Mouse (Mus musculus): ENCODE measurements around the gene Slc25a15. TPM values are rescaled to one million over a fixed set of nuclear protein-coding genes. Genes with fewer than 3 reads are reported as not detected.

Slc25a15 gene
- polyA plus RNA-seq (2014; fragmentation: Illumina TruSeq; extraction: RNeasy Lipid Tissue Mini Kit (QIAGEN cat#74804); ENCODE audit: low read depth, low replicate concordance) = 9.5 TPM

DNA sequence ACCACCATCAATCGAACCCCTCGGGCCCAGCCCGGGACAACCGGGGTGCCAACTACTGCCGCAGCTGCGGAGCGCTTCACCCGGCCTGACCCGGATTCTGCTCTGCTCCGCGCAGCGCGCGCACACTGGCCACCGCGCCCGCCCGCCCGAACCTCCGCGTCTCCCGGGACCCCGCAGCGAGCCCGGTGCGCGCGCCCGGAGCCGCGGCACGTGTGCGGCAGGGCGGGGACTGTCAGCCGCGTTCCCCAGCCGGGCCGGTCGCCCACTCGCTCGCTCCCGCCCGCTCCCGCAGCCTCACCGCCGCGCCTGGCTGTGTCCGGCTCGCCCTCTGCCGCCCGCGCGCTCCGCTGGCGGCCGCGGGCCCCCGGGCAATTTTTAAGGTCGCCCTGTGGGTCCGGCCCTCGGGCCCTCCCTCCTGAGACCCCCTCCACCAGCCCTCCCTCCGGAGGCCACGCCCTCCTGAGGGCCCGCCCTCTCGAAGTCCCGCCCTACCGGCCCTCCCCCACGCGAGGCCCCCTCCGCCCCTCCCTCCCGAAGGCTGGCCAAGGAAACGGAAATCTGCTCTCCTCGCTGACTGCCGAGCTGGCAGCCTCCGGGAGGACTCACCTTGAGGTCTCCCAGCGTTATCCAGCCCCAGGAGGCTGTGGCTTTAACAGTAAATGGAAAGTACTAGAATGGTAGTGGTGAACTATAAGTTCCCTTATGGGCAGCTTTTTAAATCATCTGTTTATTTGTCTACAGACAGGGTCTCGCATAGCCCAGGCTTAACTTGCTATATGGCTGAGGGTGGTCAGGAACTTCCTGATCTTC is at the start of gene Slc25a15:
Gene Slc25a15 (minus strand): TSS at position 456 of the 810 bp plus-strand sequence.

DNA sequence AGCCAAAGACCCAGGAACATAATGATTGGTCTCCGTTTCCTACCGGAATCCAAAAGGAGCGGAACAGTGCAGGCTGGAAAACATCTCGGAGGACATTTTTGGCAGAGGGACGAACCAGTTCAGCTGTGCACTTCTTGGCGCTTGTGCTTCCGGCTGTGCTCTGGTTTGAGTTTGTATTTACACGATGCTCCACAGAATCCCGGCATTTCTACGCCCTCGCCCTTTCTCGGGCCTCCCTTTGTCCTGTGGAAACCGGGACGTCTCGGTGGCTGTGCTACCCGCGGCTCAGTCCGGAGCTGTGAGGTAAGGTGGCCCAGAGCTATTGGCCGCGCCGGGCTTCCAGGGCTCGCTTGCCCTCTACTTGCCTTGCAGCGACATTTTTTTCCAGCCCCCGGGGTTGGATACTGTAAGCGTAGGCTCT is 12.9 kb upstream of the Slc25a15 start, which contains the start of gene Mrps31:
Gene Mrps31 (plus strand): TSS at position 80 of the 421 bp plus-strand sequence.

Other genes starting within 250 kb of the Slc25a15 start
- 2.4 TPM for gene Nek3, start 232.2 kb downstream of the Slc25a15 start, polyA plus RNA-seq (2014; fragmentation: Illumina TruSeq; extraction: RNeasy Lipid Tissue Mini Kit (QIAGEN cat#74804); ENCODE audit: low read depth, low replicate concordance)
- 1.8 TPM for gene Ckap2, start 212.8 kb downstream of the Slc25a15 start, polyA plus RNA-seq (2014; fragmentation: Illumina TruSeq; extraction: RNeasy Lipid Tissue Mini Kit (QIAGEN cat#74804); ENCODE audit: low read depth, low replicate concordance)
- 15.9 TPM for gene Vps36, start 205.8 kb downstream of the Slc25a15 start, polyA plus RNA-seq (2014; fragmentation: Illumina TruSeq; extraction: RNeasy Lipid Tissue Mini Kit (QIAGEN cat#74804); ENCODE audit: low read depth, low replicate concordance)
- 3.3 TPM for gene Thsd1, start 171.3 kb downstream of the Slc25a15 start, polyA plus RNA-seq (2014; fragmentation: Illumina TruSeq; extraction: RNeasy Lipid Tissue Mini Kit (QIAGEN cat#74804); ENCODE audit: low read depth, low replicate concordance)
- 0.15 TPM for gene Tpte, start 115.2 kb downstream of the Slc25a15 start, polyA plus RNA-seq (2014; fragmentation: Illumina TruSeq; extraction: RNeasy Lipid Tissue Mini Kit (QIAGEN cat#74804); ENCODE audit: low read depth, low replicate concordance)
- 16.3 TPM for gene Mrps31, start 12.8 kb upstream of the Slc25a15 start, polyA plus RNA-seq (2014; fragmentation: Illumina TruSeq; extraction: RNeasy Lipid Tissue Mini Kit (QIAGEN cat#74804); ENCODE audit: low read depth, low replicate concordance)

Measured in adipose tissue, adult 10 weeks (tissue).